ENCODE assay signal across 9 mouse cellular contexts in the genomic region with DNA sequence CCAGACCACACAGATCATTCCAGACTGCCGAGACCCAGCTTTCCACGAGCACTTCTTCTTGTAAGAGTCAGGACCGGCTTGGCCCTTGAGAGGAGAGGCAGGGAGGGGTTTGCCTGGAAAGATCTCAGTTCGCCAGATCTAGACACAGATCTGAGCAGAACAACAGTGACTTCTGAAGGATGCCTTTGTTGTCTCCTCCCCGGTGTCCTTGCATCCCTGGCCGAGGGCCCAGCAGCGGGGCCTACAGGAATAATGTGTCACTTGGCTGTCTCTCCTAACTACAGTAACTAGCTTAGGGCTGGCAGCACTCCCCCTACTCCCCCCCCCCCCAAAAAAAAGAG. TPM values are rescaled to one million over a fixed set of nuclear protein-coding genes. Genes with fewer than 3 reads are reported as not detected.
A peak's percentile ranks its signal among the peaks of the same experiment; 100 is the strongest.
DNase-seq lines count a peak whose midpoint lies in the region; ATAC-seq and TF ChIP-seq lines count a peak whose summit lies in the region.
"Had no signal": no experiment of that assay in that cellular context is flagged by ENCODE, and none has a peak within 500 bp of the region (broad histone marks: within the 10 kb centered on the region; RNA-seq: fewer than 3 reads in every experiment).

No protein-coding gene starts in this region.

- 47% methylated on average over 7 of the region's 7 CpGs for WGBS in heart, embryonic 16.5 days
- 59% methylated on average over 7 of the region's 7 CpGs for WGBS in heart, embryonic 12.5 days
- 34% methylated on average over 7 of the region's 7 CpGs for WGBS in embryonic facial prominence, embryonic 14.5 days

- peak; percentile 67 for DNase-seq in ovary, adult 18-20 months (ENCODE audit: low spot score)
- DNase-seq in ovary, postnatal 10 days (ENCODE audit: low spot score) = no peak
- peak; percentile 37 for DNase-seq in embryonic facial prominence, embryonic 14.5 days (ENCODE audit: low spot score)
- no peak for DNase-seq in thymus, postnatal 0 days (ENCODE audit: low spot score)
- no peak for DNase-seq in frontal cortex, postnatal 10 days (ENCODE audit: low spot score in 2 of 2)
- DNase-seq: gastrocnemius, postnatal 10 days had no signal

- H3K9ac ChIP-seq in heart, embryonic 16.5 days (ENCODE audit: low read length) = no peak overlapping the region
- H3K9ac ChIP-seq in heart, embryonic 12.5 days = no peak overlapping the region
- no peak overlapping the region for H3K9ac ChIP-seq in embryonic facial prominence, embryonic 14.5 days (ENCODE audit: low read depth, low read length)

- H3K4me2 ChIP-seq in heart, embryonic 16.5 days (ENCODE audit: low read depth, low read length) = no peak overlapping the region
- H3K4me2 ChIP-seq in heart, embryonic 12.5 days = no peak overlapping the region
- no peak overlapping the region for H3K4me2 ChIP-seq in embryonic facial prominence, embryonic 14.5 days (ENCODE audit: low read depth, low read length)

- no peak for TF ChIP-seq CTCF in testis, adult 2 months (IDR thresholded peaks at IDR 0.05; ENCODE audit: control insufficient read depth, insufficient read depth, insufficient replicate concordance, low read depth, low read length)

- peaks cover 21% of the 10 kb centered on the region for H3K4me1 ChIP-seq in heart, embryonic 16.5 days (ENCODE audit: control insufficient read depth, insufficient read depth, low read length)
- peaks cover 51% of the 10 kb centered on the region for H3K4me1 ChIP-seq in heart, embryonic 12.5 days (replicated peaks)
- H3K4me1 ChIP-seq in embryonic facial prominence, embryonic 14.5 days (ENCODE audit: control insufficient read depth, insufficient read depth, low read length) = peaks cover 33% of the 10 kb centered on the region
- peaks cover 3% of the 10 kb centered on the region; the same call in 1 of the 2 replicates for H3K4me1 ChIP-seq in testis, adult 2 months (ENCODE audit: control insufficient read depth, insufficient read depth, low read length)

- ATAC-seq in heart, embryonic 16.5 days (replicated peaks; ENCODE audit: extremely low read depth, insufficient read depth, low FRiP score) = no peak
- no peak for ATAC-seq in heart, embryonic 12.5 days (ENCODE audit: insufficient number of reproducible peaks, low FRiP score)
- no peak for ATAC-seq in embryonic facial prominence, embryonic 14.5 days (ENCODE audit: low read depth)

- TF ChIP-seq POLR2A in testis, adult 2 months (IDR thresholded peaks at IDR 0.05; ENCODE audit: control insufficient read depth, low read depth, low read length) = no peak

- H3K4me3 ChIP-seq in heart, embryonic 16.5 days (ENCODE audit: low read length) = no peak overlapping the region
- H3K4me3 ChIP-seq in heart, embryonic 12.5 days = no peak overlapping the region
- no peak overlapping the region for H3K4me3 ChIP-seq in embryonic facial prominence, embryonic 14.5 days (ENCODE audit: low read depth, low read length)
- no peak overlapping the region for H3K4me3 ChIP-seq in testis, adult 2 months (ENCODE audit: control insufficient read depth, low read depth, low read length)

- peak overlapping the region; percentile 11 for H3K27ac ChIP-seq in heart, embryonic 16.5 days (ENCODE audit: low read length)
- H3K27ac ChIP-seq in heart, embryonic 12.5 days (ENCODE audit: poor library complexity, severe bottlenecking) = no peak overlapping the region
- H3K27ac ChIP-seq in embryonic facial prominence, embryonic 14.5 days (replicated peaks; ENCODE audit: low read depth, low read length) = no peak overlapping the region; the same call in 1 of the 2 replicates
- H3K27ac ChIP-seq in testis, adult 2 months (ENCODE audit: control insufficient read depth, insufficient read depth, low read depth, low read length) = peak overlapping the region; percentile 64

- H3K27me3 ChIP-seq in heart, embryonic 16.5 days (ENCODE audit: control insufficient read depth, insufficient read depth, low read length) = peaks cover 17% of the 10 kb centered on the region
- H3K27me3 ChIP-seq in heart, embryonic 12.5 days (replicated peaks) = peaks cover 66% of the 10 kb centered on the region
- H3K27me3 ChIP-seq in embryonic facial prominence, embryonic 14.5 days (replicated peaks; ENCODE audit: control insufficient read depth, insufficient read depth, low read length) = no peaks in the 10 kb centered on the region
- no peaks in the 10 kb centered on the region for H3K27me3 ChIP-seq in testis, adult 2 months (ENCODE audit: control insufficient read depth, insufficient read depth, low read length)

- no peaks in the 10 kb centered on the region for H3K9me3 ChIP-seq in heart, embryonic 16.5 days (replicated peaks; ENCODE audit: control insufficient read depth, low read length)
- no peaks in the 10 kb centered on the region for H3K9me3 ChIP-seq in heart, embryonic 12.5 days (replicated peaks)
- no peaks in the 10 kb centered on the region for H3K9me3 ChIP-seq in embryonic facial prominence, embryonic 14.5 days (ENCODE audit: control insufficient read depth, low read length)

- H3K36me3 ChIP-seq in heart, embryonic 16.5 days (ENCODE audit: control insufficient read depth, insufficient read depth) = no peaks in the 10 kb centered on the region
- H3K36me3 ChIP-seq in heart, embryonic 12.5 days = no peaks in the 10 kb centered on the region
- H3K36me3 ChIP-seq in embryonic facial prominence, embryonic 14.5 days (ENCODE audit: control insufficient read depth, insufficient read depth, low read length) = no peaks in the 10 kb centered on the region
- H3K36me3 ChIP-seq in testis, adult 2 months (ENCODE audit: control insufficient read depth, insufficient read depth, low read length) = no peaks in the 10 kb centered on the region

RNA-seq across cellular contexts. Expression of gene Rgs3, which starts 46.9 kb away (rescaled TPM):
- polyA plus RNA-seq in heart, embryonic 16.5 days (2015; fragmentation: Nextera tagmentation; extraction: Ambion mirVana) = 62.8 and 63.1 TPM in 2 replicates
- polyA plus RNA-seq in heart, embryonic 12.5 days (2016; fragmentation: Nextera tagmentation; extraction: Ambion mirVana) = 60.5 and 73.7 TPM in 2 replicates
- 37.2 and 38.8 TPM in 2 replicates for polyA plus RNA-seq in embryonic facial prominence, embryonic 14.5 days (2014; fragmentation: Nextera tagmentation; extraction: Ambion mirVana)
- 65.5 and 75.4 TPM in 2 replicates for polyA plus RNA-seq in testis, adult 2 months (2012; rRNA removed)
- 14.7 and 18.0 TPM in 2 replicates for polyA plus RNA-seq in thymus, postnatal 0 days (2015; fragmentation: Nextera tagmentation; extraction: Ambion mirVana)

Comparison
In these comparisons a context has a peak if more than half of its experiments do, and no peak if none do; other contexts are left out.
1. H3K27ac ChIP-seq: peak in heart, embryonic 16.5 days (single experiment) and testis, adult 2 months (single experiment); none in heart, embryonic 12.5 days (single experiment) and embryonic facial prominence, embryonic 14.5 days (single experiment).
2. DNase-seq: peak in ovary, adult 18-20 months (single experiment) and embryonic facial prominence, embryonic 14.5 days (single experiment); none in ovary, postnatal 10 days (single experiment), thymus, postnatal 0 days (single experiment) and frontal cortex, postnatal 10 days (0 of 2).